Mouse (Mus musculus) fat pad, adult 2 months (tissue): ENCODE results near the gene Nup107.
"Not testable (repeated sequence)": the region's sequence is repeated elsewhere in the genome, so short reads cannot be mapped to it uniquely, and the experiment has no call there.

Experiments used
- DNase-seq: peaks from one replicate; pipeline ENCODE4 v3.0.0-alpha.2; 2011; ENCODE audit warnings: low read depth, low spot score; ENCODE audit errors: extremely low read depth

Gene Nup107

DNA sequence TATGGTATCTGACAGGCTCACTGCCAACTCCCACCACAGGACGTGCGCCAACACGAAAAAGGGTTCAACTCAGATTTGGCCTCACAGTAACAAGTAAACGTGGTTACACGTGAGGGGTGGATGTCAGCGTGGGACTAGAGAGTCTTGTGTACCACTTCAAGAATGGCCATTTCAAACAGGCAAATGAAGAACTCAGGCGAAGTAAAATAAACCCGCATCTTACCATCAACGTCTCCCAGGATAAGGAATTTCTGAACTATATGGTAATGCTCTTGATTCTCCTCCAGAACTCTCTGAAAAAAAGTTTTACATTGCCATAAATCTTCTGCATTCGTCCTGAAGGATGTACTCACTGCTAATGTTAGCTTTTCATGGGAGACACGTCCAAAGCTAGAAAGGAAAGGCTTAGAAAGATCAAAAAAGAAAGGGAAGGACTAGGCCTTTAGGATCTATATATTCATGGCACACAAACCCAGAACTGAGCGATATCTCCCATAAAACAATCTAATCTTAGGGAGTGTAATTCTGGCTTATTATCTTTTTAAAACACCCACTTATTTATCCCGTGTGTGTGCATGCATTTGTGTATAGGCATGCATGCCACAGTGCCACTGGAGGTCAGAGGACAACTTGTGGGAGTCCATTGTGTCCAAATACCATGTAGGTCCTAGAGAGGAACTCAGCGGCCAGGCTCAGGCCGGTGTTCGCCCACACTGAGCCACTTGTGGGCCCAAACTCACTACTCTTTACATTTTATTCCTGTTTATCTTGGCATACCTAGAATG, 26.2 kb downstream of the Nup107 start:
- no peak for DNase-seq

DNA sequence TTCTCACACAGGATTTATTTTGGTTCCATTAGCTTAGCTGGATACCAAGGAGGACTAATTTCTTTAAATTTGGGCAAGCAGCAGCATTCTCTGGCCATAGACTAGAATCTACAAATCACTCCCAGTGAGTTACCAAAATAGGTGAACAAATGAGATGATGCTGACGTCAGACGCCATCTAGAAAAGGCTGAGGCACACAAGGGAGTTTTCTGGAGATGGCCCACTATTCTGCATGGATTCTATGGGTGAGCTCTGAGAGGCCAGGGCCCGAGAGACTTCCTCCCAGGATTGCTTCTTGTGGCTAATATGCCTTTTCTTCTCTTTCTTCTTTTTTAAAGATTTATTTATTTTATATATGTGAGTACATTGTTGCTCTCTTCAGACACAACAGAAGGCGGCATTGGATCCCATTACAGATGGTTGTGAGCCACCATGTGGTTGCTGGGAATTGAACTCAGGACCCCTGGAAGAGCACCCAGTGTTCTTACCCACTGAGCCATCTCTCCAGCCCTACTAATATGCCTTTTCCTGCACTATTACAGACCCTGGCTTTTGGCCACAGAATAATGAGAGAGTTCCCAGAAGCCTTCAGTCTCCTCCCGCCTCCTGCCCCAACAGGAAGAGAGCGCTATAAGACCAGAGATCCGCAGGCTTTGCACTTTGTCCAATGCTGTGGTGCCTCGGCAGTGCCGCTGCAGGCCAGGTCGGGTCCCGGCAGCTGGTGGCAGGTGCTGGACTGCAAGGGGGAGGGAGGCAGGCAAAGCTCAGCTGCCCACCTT, 27.2 kb downstream of the Nup107 start:
- DNase-seq, result no peak

DNA sequence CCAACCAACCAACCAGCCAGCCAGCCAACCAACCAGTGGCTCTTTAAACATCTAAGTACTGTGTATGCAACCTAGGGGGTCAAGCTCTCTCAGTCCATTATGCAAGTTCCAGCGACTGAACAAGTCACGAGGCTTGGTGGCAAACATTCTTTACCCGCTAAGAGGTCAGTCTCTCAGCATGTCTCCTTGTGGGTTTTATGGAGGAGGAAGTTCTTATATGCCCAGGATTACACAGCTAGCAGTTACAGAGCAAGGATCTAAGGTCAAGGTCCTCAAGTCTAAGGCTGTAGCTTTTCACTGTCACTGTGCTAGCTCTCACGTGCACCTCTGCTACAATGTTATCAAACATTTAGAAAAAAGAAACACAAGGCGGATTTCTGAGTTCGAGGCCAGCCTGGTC, 27.9 kb downstream of the Nup107 start:
- no peak for DNase-seq

DNA sequence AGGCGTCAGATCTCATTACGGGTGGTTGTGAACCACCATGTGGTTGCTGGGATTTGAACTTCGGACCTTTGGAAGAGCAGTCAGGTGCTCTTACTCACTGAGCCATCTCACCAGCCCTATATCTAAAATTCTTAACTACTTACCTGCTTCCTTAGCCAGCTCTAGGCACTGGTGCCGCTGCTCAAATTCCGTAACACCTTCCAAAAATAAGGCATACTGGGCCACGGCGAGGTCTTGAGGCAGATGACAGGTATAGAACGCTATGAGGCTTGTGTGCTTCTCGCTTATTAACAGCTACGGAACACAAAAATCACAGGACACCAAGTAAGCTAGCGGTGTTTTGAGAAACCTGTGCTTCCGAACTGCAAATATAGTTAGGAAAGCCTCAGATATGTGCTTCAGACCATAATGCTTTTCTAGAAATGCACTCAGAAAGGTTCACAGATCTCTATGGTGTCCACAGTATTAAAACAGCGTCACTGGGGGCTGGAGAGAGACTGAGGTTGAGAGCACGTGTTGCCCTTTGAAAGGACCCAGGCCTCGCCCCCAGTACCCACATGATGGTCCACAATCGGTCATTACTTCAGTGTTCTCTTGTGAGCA, 28.8 kb downstream of the Nup107 start:
- DNase-seq, result no peak

DNA sequence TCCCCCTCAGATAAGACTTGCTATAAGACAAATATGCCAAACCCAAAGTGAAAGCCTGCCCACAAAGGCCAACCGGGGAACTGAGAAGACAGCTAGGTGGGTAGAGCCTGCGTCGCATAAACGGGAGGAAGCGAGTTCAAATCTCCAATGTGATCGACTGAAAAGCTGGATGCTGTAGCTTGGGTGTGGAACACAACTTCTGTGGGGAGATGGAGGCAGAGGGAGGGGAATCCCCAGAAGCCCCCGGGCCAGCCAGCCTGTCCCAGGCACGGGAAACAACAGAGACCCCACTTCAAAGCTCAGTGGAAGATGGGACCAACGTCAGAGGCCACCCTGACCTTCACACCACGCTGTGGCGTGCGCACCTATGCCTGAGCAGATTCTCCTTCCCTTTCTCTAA, 29.5 kb downstream of the Nup107 start:
- DNase-seq, result no peak

DNA sequence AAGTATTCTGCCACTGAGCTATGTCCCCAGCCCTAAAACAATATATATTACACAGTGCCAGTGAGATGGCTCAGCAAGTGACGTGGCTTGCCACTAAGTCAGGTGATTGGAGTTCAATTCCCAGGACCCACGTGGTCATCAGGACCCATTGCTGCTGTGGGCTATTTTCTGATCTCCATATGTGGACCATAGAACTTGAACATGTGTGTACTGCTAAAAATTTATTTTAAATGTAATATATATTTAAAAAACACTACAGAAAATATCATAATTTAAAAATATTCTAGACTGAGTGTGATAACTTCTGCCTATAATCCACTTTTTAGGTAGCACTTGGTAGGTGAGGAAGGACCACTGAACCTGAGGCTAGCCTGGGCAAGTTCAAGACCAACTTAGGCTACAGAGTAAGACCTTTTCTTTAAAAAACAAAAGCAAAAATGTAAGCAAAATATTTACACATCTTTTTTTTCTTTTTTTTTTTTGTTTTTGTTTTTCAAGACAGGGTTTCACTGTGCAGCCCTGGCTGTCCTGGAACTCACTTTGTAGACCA, 30.1 kb downstream of the Nup107 start:
- no peak for DNase-seq

DNA sequence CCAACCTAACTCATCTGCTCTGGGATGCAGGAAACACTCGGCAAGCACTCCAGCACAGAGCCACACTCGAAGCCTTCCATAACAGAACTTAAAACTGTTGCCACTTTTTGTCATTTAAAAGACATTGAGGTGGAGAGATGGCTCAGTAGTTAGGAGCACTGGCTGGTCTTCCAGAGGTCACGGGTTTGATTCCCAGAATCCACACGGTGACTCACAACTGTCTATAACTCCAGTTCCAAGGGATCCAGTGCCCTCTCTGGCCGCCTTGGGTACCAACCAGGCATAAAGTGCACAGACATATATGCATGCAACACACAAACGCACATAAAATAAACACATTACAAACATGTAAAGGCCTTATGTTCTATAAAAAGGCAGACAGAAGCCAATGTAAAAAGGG, 31.0 kb downstream of the Nup107 start:
- DNase-seq, result no peak

DNA sequence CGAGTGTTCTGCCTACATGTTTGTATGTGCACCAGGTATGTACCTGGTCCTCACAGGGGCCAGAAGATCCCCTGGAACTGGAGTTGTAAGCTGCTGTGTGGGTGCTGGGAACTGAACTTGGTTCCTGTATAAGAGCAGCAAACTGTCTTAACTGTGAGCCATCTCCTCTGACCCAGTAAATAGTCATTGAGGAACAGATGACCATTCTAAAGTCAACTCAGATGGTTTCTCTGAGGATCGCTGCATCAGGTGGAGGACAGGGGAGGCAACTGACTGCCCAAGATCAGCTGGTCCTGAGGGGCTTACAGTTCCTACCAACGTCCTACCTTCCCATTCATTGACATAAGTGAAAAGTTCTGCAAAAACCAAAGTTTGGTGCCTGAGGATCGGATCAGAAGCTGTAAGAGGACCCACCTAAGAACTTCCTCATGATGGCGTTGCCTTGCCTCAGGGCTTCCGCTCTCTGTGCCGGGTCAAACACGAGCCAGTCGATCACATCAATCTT, 31.6 kb downstream of the Nup107 start:
- DNase-seq, result no peak

DNA sequence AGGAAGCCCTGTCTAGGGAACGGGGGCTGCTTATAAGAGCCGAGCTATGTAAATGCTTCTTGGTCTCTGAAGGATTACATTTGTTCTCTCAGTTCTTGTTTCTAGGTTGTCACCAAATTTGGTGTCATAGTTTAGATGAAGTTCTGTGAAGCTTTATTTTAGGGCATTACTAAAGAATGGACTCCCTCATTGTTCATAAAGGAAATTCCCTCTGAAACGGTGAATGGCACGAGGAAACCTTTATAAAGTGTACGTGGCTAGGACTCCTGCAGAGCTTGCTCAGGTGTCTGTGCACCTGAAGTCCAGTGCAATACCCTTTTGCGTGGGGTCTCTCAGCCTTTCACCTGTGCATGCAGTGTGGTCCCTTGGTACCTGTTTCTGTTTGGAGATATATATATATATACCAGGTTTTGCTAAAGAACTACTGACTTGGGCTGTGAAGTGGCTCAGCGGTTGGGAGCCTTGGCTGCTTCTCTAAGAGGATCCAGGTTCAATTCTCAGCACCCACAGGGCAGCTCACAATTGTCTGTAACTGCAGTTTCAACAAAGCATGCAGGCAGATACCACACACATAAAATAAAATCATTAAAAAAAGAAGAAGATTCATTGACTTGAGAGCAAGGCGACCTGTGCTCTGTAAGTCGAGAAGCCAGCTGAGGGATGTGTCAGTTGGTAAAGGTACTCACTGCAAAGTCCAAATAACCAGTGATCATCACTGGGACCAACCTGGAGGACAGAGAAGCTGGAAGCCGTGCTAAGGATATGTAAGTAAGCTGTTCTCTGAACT, 32.5 kb downstream of the Nup107 start:
- DNase-seq, result no peak

DNA sequence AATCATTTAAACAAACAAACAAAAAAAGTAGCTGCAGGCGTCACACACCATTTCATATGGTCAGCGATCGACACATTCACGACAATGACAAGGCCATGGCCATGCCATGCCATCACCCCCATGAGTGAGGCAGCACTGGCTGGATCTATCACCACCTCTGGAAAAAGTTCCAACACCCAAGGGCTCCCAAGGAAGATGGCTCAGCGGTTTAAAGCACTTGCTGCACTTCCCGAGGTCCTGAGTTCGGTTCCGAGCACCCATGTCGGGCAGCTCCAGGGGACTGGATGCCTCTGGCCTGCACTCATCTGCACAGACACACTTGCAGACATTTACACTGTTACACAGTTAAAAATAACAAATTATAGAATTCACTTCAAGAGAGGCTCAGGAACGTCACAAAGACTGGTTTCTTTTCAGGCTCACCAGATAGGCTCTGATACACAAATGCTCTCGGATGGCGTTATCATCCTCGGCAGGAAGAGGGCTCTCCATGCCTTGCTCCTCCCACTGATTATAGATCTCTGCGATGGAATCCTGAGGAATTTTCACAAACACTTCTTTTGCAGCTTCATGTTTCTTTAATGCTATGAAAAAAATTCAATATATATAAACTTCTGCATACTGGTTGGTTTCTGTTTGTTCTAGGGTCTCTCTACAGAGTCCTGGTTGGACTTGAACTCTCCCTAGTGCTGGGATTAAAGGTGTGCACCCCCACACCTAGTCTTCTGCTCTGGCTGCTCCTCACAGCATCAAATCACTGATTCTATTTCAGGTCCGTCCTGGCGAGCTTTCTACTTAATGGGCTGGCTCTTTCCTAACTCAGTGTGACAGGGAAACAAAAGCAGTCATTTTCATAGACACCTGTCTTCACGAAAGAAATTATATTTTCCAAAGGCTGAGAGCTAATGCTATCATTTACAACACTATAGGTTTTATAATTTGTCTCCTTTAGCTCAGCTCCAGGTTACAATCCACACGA, 33.5 kb downstream of the Nup107 start:
- DNase-seq, result no peak

DNA sequence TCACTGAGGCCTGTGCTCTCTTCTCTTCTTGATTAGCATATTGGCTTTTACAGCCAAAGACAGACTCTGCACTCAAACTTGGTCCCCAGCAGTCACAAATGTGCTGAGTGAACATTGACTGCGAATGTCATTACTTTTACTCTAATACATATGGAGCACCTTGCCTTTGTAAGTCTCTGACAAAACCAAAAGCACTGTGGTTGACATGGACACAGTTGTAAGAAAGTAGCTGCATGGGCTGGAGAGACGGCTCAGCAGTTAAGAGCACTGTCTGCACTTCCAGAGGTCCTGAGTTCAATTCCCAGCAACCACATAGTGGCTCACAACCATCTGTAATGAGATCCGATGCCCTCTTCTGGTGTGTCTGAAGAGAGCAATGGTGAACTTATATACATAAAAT, 34.2 kb downstream of the Nup107 start:
- DNase-seq, result not testable (repeated sequence)

DNA sequence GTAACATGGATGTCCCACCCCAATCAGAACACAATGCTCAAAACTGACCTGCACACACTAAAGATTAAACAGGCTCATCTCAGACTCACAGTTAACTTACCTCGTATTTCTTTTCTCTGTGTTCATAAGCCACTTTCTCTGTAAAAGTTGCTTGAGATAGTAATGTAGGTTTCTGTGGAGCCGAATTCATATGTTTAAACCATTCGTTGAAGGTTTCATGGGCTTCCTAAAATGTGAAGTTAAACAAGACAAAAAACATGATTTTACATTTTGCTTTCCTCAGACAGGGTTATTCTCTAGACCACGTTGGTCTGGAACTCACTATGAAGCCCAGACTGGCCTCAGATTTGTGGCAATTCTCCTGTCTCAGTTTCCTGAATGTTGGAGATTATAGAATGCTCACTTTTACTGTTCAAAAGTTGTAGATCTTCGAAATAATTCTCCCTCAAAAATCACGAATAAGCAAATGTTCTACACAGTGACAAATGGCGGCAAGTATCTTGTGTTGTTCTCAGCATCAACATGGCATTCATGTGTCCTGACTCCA, 34.6 kb downstream of the Nup107 start:
- no peak for DNase-seq

DNA sequence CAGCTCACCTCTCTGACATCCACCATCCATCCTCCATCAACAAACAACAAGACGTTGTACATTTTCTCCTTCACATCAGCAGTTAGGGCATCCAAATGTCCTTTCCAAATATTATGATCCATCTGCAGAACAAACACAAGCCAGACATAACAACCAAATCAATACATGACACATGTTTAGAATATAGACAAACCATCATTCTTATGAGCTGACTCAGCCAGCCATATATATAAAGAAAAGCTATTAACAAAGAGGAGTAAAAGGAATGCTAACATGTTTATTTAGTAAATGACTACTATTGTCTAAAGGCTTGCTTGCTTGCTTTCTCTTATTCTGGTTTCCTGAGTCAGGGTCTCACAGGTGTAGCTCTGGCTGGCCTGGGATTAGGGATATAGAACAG, 35.2 kb downstream of the Nup107 start:
- DNase-seq, result no peak

DNA sequence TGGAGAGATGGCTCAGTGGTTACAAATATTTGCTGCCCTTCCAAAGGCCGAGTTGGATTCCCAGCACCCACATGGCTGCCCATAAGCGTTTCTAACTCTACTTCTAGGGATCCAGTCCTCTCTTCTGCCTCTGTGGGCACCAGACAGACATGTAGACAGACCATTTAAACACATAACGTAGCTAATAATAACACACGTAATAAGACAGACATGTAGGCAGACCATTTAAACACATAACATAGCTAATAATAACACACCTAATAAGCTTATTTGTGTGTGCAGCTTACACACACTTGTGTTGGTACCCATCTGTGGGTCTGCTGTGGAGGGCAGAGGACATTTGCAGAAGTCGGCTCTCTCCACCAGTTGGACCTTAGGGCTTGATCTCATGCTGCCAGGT, 35.7 kb downstream of the Nup107 start:
- DNase-seq, result no peak

DNA sequence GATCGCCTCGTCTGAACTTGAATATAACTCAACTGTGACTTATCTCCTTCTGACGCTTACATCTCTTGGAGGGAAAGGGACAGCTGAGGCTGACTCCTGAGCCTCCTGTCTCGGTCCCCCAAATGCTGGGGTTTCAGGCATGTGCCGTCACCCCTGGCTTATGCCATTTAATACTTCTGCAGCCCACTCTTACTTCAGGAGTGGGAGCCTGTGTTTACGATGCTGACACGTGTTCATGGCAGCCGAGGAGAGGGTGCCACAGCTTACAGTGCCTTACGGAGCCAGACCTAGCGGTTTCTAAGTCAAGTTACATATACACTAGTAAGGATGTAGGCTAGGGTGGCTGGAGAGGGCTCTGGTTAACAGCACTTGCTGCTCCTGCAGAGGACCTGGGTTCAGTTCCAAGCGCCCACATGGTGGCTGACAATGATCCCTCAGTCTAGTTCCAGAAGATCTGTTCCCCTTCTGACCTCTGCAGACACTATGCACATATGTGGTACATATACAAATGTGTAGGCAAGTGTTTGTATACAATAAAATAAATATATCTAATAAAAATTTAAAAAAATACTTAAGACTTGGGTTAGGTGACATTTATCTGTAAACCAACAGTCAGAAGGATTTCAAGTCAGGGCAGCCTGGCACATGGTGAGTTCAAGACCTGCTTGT, 36.6 kb downstream of the Nup107 start:
- no peak for DNase-seq

DNA sequence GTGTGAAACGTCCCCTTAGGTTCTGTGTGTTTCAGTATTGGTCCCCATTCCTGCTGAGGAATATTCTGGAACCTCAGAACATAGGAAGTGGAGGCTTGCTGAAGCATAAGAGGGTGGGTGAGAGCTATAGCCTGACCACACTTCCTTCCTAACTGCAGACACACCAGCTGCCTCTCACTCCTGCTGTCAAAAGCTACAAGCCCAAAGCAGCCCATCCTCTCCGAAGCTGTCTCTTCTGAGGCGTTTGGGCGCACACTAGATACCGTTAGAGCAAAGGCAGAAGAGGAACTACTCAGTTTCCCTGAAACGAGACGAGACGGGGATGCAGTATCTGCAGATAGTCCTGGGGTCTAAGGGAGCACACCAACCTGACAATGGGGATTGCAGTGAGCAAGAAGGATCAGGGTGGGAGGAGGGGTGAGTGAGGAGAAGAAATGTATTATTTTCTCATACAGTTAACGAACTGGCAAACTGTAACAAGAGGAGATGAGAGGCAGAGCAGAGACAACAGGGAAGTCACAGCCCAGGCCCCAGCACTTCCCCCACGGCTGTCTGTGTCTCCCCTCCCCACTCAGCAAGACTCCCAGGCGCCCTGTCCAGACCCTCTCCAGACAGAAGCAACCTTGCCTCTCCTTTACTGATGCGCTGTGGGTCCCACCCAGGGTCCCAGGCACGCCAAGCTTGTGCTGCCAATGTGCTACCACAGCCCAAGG, 37.3 kb downstream of the Nup107 start:
- no peak for DNase-seq

DNA sequence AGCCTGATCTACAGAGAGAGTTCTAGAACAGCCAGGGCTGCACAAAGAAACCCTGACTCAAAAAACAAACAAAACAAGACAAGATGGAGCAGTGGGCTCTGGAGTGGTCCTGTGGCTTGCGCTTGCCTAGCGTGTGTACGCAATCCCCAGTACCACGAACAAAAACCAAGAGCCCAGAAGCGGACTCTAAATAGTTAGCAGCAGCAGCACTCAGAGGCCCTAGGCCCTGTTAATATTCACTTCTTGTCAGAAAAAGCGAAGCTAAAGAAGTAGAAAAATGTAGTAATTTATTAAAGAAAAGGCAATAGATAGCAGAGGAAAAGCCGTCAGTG, 37.9 kb downstream of the Nup107 start:
- DNase-seq, result no peak
